Mouse (Mus musculus): Measurements from ENCODE around the gene Usp51. TPM values are rescaled to one million over a fixed set of nuclear protein-coding genes. Genes with fewer than 3 reads are reported as not detected.
"Not testable (repeated sequence)": the region's sequence is repeated elsewhere in the genome, so short reads cannot be mapped to it uniquely, and the experiment has no call there.

Usp51 gene
- total RNA-seq (2017): not detected in 2 replicates

GRCm38 (mm10) chrX:153006387-153006841 is at the start of gene Usp51:
Gene Usp51 (plus strand): TSS chrX:153006469.
- 0 out of 2 replicates have a peak, but pooled peaks have one; percentile 13 for ATAC-seq (ENCODE audit: extremely low read depth, insufficient number of reproducible peaks, low FRiP score, poor library complexity, severe bottlenecking)

GRCm38 (mm10) chrX:152969606-152970005 is 36.7 kb upstream of the Usp51 start:
- ATAC-seq (ENCODE audit: extremely low read depth, insufficient number of reproducible peaks, low FRiP score, poor library complexity, severe bottlenecking): no peak

GRCm38 (mm10) chrX:152973476-152974203 is 32.6 kb upstream of the Usp51 start:
- peak; percentile 16; the same call in 1 of the 2 replicates for ATAC-seq (ENCODE audit: extremely low read depth, insufficient number of reproducible peaks, low FRiP score, poor library complexity, severe bottlenecking)

- ATAC-seq (ENCODE audit: extremely low read depth, insufficient number of reproducible peaks, low FRiP score, poor library complexity, severe bottlenecking): no peak
Measured at GRCm38 (mm10) chrX:152974204-152974661, 32.0 kb upstream of the Usp51 start.

GRCm38 (mm10) chrX:152976538-152976937 is 29.7 kb upstream of the Usp51 start:
- no peak for ATAC-seq (ENCODE audit: extremely low read depth, insufficient number of reproducible peaks, low FRiP score, poor library complexity, severe bottlenecking)

- no peak for ATAC-seq (ENCODE audit: extremely low read depth, insufficient number of reproducible peaks, low FRiP score, poor library complexity, severe bottlenecking)
Measured at GRCm38 (mm10) chrX:152985009-152985408, 21.3 kb upstream of the Usp51 start.

- ATAC-seq (ENCODE audit: extremely low read depth, insufficient number of reproducible peaks, low FRiP score, poor library complexity, severe bottlenecking): not testable (repeated sequence)
Measured at GRCm38 (mm10) chrX:152989852-152990251, 16.4 kb upstream of the Usp51 start.

- not testable (repeated sequence) for ATAC-seq (ENCODE audit: extremely low read depth, insufficient number of reproducible peaks, low FRiP score, poor library complexity, severe bottlenecking)
Measured at GRCm38 (mm10) chrX:152996105-152996504, 10.2 kb upstream of the Usp51 start.

- ATAC-seq (ENCODE audit: extremely low read depth, insufficient number of reproducible peaks, low FRiP score, poor library complexity, severe bottlenecking): no peak
Measured at GRCm38 (mm10) chrX:153007021-153007684, 884 bp downstream of the Usp51 start.

GRCm38 (mm10) chrX:153007685-153008047 is 1.4 kb downstream of the Usp51 start:
- ATAC-seq (ENCODE audit: extremely low read depth, insufficient number of reproducible peaks, low FRiP score, poor library complexity, severe bottlenecking): no peak

- ATAC-seq (ENCODE audit: extremely low read depth, insufficient number of reproducible peaks, low FRiP score, poor library complexity, severe bottlenecking): not testable (repeated sequence)
Measured at GRCm38 (mm10) chrX:153025255-153025654, 19.0 kb downstream of the Usp51 start.

- not testable (repeated sequence) for ATAC-seq (ENCODE audit: extremely low read depth, insufficient number of reproducible peaks, low FRiP score, poor library complexity, severe bottlenecking)
Measured at GRCm38 (mm10) chrX:153025709-153026108, 19.4 kb downstream of the Usp51 start.

- ATAC-seq (ENCODE audit: extremely low read depth, insufficient number of reproducible peaks, low FRiP score, poor library complexity, severe bottlenecking): not testable (repeated sequence)
Measured at GRCm38 (mm10) chrX:153031547-153031946, 25.3 kb downstream of the Usp51 start.

- peak; percentile 19; the same call in 1 of the 2 replicates for ATAC-seq (ENCODE audit: extremely low read depth, insufficient number of reproducible peaks, low FRiP score, poor library complexity, severe bottlenecking)
Measured at GRCm38 (mm10) chrX:153037087-153037971, 31.1 kb downstream of the Usp51 start, which contains the start of gene Mageh1. Gene Mageh1 (minus strand): TSS chrX:153037575.

GRCm38 (mm10) chrX:153037972-153038744 is 31.9 kb downstream of the Usp51 start:
- ATAC-seq (ENCODE audit: extremely low read depth, insufficient number of reproducible peaks, low FRiP score, poor library complexity, severe bottlenecking): peak; percentile 9; the same call in 1 of the 2 replicates

All from neutrophil, adult 5-6 weeks (primary cell).